Mouse (Mus musculus): ENCODE results near the gene Zglp1. TPM values are rescaled to one million over a fixed set of nuclear protein-coding genes. Genes with fewer than 3 reads are reported as not detected.

Gene Zglp1
- polyA plus RNA-seq, 1 experiment from 2014 or later = not detected

DNA sequence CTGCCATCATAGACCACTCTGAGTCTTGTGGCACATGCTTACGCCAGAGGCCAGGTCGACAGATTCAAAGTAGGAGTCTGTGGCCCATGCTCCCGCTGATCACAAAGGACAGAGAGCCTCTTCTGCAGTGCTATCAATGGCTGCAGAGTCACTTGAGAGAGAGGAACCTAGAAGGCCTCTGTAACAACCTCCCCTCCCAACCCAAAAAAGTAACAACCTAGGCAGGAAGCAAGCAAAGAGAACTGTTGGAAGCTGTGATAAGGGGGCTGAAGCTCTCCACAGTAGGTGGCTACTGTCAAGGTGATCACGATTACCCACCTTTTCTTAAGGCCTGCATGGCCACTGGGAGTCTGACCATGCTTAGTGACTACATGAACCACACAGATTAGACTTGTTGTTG lies 23.3 kb downstream of the Zglp1 start:
- Histone ChIP-seq H3K36me3 (ENCODE audit: control insufficient read depth, insufficient read depth) (no peaks in the 10 kb centered on the region), H3K9me3 (ENCODE audit: control insufficient read depth) (no peaks in the 10 kb centered on the region), H3K4me1 (replicated peaks; ENCODE audit: control insufficient read depth, insufficient read depth, low read length) (no peaks in the 10 kb centered on the region), H3K27me3 (replicated peaks; ENCODE audit: control insufficient read depth, insufficient read depth, low read length) (peaks cover 3% of the 10 kb centered on the region), H3K27ac (ENCODE audit: low read depth, low read length) (no peak overlapping the region), H3K4me2 (replicated peaks; ENCODE audit: low read depth) (no peak overlapping the region), H3K9ac (ENCODE audit: low read depth, low read length) (no peak overlapping the region), H3K4me3 (ENCODE audit: low read depth, low read length) (no peak overlapping the region)
- no peak for ATAC-seq
- TF ChIP-seq CTCF (IDR thresholded peaks at IDR 0.05; ENCODE audit: low read depth) = no peak
- WGBS = 80% methylated on average over 4 of the region's 4 CpGs

DNA sequence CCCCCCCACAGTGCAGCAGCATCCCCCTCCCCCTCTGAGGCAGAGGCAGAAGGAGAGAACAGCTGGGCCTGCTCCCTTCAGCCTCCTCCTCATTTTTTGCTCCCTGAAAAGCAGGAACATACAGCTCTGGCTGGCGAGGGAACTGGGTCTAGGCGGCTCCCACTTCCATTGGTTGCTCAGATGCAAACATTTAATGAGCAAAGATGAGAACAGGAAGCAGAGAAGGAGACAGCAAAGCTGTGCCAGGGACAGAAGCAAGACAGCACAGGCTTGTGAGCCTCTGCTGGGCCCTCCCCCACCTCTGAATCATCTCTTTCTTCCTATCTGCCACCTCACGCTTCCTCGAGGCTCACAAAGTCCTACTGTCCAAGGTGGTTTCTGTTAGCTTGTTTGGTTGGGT lies 25.6 kb downstream of the Zglp1 start:
- Histone ChIP-seq H3K4me2 (replicated peaks; ENCODE audit: low read depth) (no peak overlapping the region), H3K4me3 (ENCODE audit: low read depth, low read length) (no peak overlapping the region), H3K4me1 (replicated peaks; ENCODE audit: control insufficient read depth, insufficient read depth, low read length) (peaks cover 3% of the 10 kb centered on the region; the same call in 1 of the 2 replicates), H3K9ac (ENCODE audit: low read depth, low read length) (no peak overlapping the region), H3K27me3 (replicated peaks; ENCODE audit: control insufficient read depth, insufficient read depth, low read length) (peaks cover 26% of the 10 kb centered on the region), H3K36me3 (ENCODE audit: control insufficient read depth, insufficient read depth) (no peaks in the 10 kb centered on the region), H3K9me3 (ENCODE audit: control insufficient read depth) (no peaks in the 10 kb centered on the region), H3K27ac (ENCODE audit: low read depth, low read length) (no peak overlapping the region)
- 41% methylated on average over 4 of the region's 4 CpGs for WGBS
- no peak for TF ChIP-seq CTCF (IDR thresholded peaks at IDR 0.05; ENCODE audit: low read depth)
- ATAC-seq = no peak

DNA sequence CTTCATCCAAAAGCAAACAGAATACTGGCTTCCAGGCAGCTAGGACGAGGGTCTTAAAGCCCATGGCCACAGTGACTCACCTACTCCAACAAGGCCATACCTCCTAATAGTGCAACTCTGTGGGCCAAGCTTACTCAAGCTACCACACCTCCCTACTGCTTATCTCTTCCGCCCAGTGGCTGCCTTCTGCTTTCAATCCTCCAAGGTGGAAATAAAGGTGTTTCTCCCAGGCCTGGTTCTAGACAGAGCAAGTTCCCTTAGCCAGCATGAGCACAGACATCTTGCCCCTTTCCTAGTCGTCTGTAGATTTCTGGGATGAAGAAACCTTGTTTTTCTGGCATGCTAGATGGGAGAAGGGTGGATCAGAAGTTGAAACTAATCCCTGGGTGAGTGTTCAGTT lies 27.1 kb downstream of the Zglp1 start:
- H3K36me3 ChIP-seq (ENCODE audit: control insufficient read depth, insufficient read depth) = no peaks in the 10 kb centered on the region
- H3K9me3 ChIP-seq (ENCODE audit: control insufficient read depth) = no peaks in the 10 kb centered on the region
- WGBS = 74% methylated on average over 3 of the region's 3 CpGs
- peaks cover 41% of the 10 kb centered on the region for H3K27me3 ChIP-seq (replicated peaks; ENCODE audit: control insufficient read depth, insufficient read depth, low read length)
- TF ChIP-seq CTCF (IDR thresholded peaks at IDR 0.05; ENCODE audit: low read depth) = no peak
- ATAC-seq = no peak
- peaks cover 3% of the 10 kb centered on the region; the same call in 1 of the 2 replicates for H3K4me1 ChIP-seq (replicated peaks; ENCODE audit: control insufficient read depth, insufficient read depth, low read length)
- no peak overlapping the region for H3K9ac ChIP-seq (ENCODE audit: low read depth, low read length)
- no peak overlapping the region for H3K4me2 ChIP-seq (replicated peaks; ENCODE audit: low read depth)
- H3K4me3 ChIP-seq (ENCODE audit: low read depth, low read length) = no peak overlapping the region
- H3K27ac ChIP-seq (ENCODE audit: low read depth, low read length) = no peak overlapping the region

DNA sequence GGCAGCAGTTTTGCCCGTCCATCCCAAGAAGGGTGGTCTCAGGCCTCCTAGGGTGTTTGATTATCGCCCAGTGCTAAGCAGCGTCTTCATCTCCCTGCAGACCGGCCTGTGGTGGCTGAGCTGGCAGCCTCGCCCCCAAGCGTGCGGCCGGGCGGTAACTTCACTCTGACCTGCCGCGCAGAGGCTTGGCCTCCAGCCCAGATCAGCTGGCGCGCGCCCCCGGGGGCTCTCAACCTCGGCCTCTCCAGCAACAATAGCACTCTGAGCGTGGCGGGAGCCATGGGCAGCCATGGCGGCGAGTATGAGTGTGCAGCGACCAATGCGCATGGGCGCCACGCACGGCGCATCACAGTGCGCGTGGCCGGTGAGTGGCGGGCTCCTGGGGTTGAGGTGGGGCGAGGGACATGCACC lies 29.4 kb downstream of the Zglp1 start:
- 3% methylated on average over 31 of the region's 31 CpGs for WGBS
- Histone ChIP-seq H3K4me2 (replicated peaks; ENCODE audit: low read depth) (peak overlapping the region; percentile 58), H3K9ac (ENCODE audit: low read depth, low read length) (no peak overlapping the region), H3K27ac (ENCODE audit: low read depth, low read length) (no peak overlapping the region), H3K4me1 (replicated peaks; ENCODE audit: control insufficient read depth, insufficient read depth, low read length) (peaks cover 6% of the 10 kb centered on the region; the same call in 1 of the 2 replicates), H3K27me3 (replicated peaks; ENCODE audit: control insufficient read depth, insufficient read depth, low read length) (peaks cover 59% of the 10 kb centered on the region), H3K9me3 (ENCODE audit: control insufficient read depth) (no peaks in the 10 kb centered on the region), H3K36me3 (ENCODE audit: control insufficient read depth, insufficient read depth) (no peaks in the 10 kb centered on the region), H3K4me3 (ENCODE audit: low read depth, low read length) (peak overlapping the region; percentile 31)
- TF ChIP-seq CTCF (IDR thresholded peaks at IDR 0.05; ENCODE audit: low read depth) = no peak
- ATAC-seq = no peak

DNA sequence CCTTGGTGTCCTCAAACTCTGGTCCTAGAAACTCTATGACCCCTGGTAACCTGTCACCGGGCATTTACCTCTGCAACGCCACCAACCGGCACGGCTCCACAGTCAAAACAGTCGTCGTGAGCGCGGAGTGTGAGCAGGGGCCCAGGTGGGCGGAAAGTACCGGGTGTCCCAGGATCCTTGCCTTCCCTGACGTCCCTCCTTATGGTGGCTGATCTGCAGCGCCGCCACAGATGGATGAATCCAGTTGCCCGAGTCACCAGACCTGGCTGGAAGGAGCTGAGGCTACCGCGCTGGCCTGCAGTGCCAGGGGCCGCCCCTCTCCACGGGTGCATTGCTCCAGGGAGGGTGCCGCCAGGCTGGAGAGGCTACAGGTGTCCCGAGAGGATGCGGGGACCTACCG lies 30.2 kb downstream of the Zglp1 start:
- WGBS = 3% methylated on average over 22 of the region's 22 CpGs
- H3K9ac ChIP-seq (ENCODE audit: low read depth, low read length) = no peak overlapping the region
- no peak overlapping the region for H3K4me2 ChIP-seq (replicated peaks; ENCODE audit: low read depth)
- H3K27me3 ChIP-seq (replicated peaks; ENCODE audit: control insufficient read depth, insufficient read depth, low read length) = peaks cover 67% of the 10 kb centered on the region
- no peaks in the 10 kb centered on the region for H3K9me3 ChIP-seq (ENCODE audit: control insufficient read depth)
- no peaks in the 10 kb centered on the region for H3K36me3 ChIP-seq (ENCODE audit: control insufficient read depth, insufficient read depth)
- peaks cover 12% of the 10 kb centered on the region for H3K4me1 ChIP-seq (replicated peaks; ENCODE audit: control insufficient read depth, insufficient read depth, low read length)
- ATAC-seq = no peak
- TF ChIP-seq CTCF (IDR thresholded peaks at IDR 0.05; ENCODE audit: low read depth) = no peak
- H3K4me3 ChIP-seq (ENCODE audit: low read depth, low read length) = peak overlapping the region; percentile 31; the same call in 1 of the 2 replicates
- H3K27ac ChIP-seq (ENCODE audit: low read depth, low read length) = no peak overlapping the region

DNA sequence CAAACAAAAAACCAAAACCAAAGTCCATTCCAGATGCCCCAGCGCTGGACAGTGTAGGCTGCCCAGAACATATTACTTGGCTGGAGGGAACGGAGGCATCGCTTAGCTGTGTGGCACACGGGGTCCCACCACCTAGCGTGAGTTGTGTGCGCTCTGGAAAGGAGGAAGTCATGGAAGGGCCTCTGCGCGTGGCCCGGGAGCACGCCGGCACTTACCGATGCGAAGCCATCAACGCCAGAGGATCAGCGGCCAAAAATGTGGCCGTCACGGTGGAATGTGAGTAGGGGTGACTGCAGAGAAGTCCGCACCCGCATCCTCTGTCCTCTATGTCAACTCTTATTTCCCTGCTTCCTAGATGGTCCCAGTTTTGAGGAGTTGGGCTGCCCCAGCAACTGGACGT lies 30.7 kb downstream of the Zglp1 start:
- WGBS = 13% methylated on average over 20 of the region's 20 CpGs
- no peak overlapping the region for H3K4me2 ChIP-seq (replicated peaks; ENCODE audit: low read depth)
- H3K4me3 ChIP-seq (ENCODE audit: low read depth, low read length) = peak overlapping the region; percentile 3; the same call in 1 of the 2 replicates

DNA sequence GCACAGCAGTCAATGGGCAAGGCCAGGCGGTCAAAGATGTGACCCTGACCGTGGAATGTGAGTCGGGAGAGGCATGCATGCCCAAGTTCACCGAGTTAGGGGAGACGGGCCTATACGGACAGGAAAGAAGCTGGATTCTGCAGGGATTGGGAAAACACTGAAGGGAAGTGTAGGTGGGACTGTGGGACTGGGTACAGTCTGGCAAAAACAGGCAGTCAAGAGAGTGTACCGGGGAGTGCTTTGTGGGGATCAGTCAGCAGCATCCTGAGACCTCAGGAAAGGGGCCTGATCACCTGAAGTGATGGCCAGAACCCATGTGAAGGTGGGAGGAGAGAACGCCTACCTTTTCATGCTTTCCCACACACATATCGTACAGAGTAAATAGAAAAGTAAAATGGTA lies 31.3 kb downstream of the Zglp1 start:
- TF ChIP-seq CTCF (IDR thresholded peaks at IDR 0.05; ENCODE audit: low read depth) = no peak
- 34% methylated on average over 9 of the region's 9 CpGs for WGBS
- no peak overlapping the region for H3K9ac ChIP-seq (ENCODE audit: low read depth, low read length)
- H3K27ac ChIP-seq (ENCODE audit: low read depth, low read length) = no peak overlapping the region
- ATAC-seq = no peak
- H3K27me3 ChIP-seq (replicated peaks; ENCODE audit: control insufficient read depth, insufficient read depth, low read length) = peaks cover 70% of the 10 kb centered on the region
- no peak overlapping the region for H3K4me3 ChIP-seq (ENCODE audit: low read depth, low read length)
- no peaks in the 10 kb centered on the region for H3K9me3 ChIP-seq (ENCODE audit: control insufficient read depth)
- peaks cover 19% of the 10 kb centered on the region for H3K4me1 ChIP-seq (replicated peaks; ENCODE audit: control insufficient read depth, insufficient read depth, low read length)
- H3K36me3 ChIP-seq (ENCODE audit: control insufficient read depth, insufficient read depth) = no peaks in the 10 kb centered on the region
- H3K4me2 ChIP-seq (replicated peaks; ENCODE audit: low read depth) = no peak overlapping the region

More for the DNA sequence above, 30.7 kb downstream of the Zglp1 start:
- Histone ChIP-seq H3K27ac (ENCODE audit: low read depth, low read length) (no peak overlapping the region), H3K9ac (ENCODE audit: low read depth, low read length) (no peak overlapping the region), H3K4me1 (replicated peaks; ENCODE audit: control insufficient read depth, insufficient read depth, low read length) (peaks cover 17% of the 10 kb centered on the region), H3K27me3 (replicated peaks; ENCODE audit: control insufficient read depth, insufficient read depth, low read length) (peaks cover 70% of the 10 kb centered on the region), H3K36me3 (ENCODE audit: control insufficient read depth, insufficient read depth) (no peaks in the 10 kb centered on the region), H3K9me3 (ENCODE audit: control insufficient read depth) (no peaks in the 10 kb centered on the region)
- no peak for TF ChIP-seq CTCF (IDR thresholded peaks at IDR 0.05; ENCODE audit: low read depth)
- no peak for ATAC-seq
